Mouse (Mus musculus) left cerebral cortex, postnatal 36 days (tissue): ENCODE results near the gene Lyplal1. TPM values are rescaled to one million over a fixed set of nuclear protein-coding genes. Genes with fewer than 3 reads are reported as not detected.

Source experiments
- DNase-seq, 2 experiments: peaks; one replicate each; pipeline ENCODE4 v3.0.0; 2021 to 2022; ENCODE audit warnings: low spot score in 2 of 2, mixed read lengths in 1 of 2
- intact Hi-C: fragments of 180-260 bp; cut with DNase I; formaldehyde crosslinking; loops from one replicate; pipeline ENCODE4 v1.15.1; 2025
- total RNA-seq, 2 experiments: library from RNA; stranded (reverse); gene quantifications; 2 replicates each; pipeline ENCODE4 v1.2.3; 2021

Gene Lyplal1
- total RNA-seq, 2 experiments from 2014 or later: 9.8 to 10.6 TPM

DNA sequence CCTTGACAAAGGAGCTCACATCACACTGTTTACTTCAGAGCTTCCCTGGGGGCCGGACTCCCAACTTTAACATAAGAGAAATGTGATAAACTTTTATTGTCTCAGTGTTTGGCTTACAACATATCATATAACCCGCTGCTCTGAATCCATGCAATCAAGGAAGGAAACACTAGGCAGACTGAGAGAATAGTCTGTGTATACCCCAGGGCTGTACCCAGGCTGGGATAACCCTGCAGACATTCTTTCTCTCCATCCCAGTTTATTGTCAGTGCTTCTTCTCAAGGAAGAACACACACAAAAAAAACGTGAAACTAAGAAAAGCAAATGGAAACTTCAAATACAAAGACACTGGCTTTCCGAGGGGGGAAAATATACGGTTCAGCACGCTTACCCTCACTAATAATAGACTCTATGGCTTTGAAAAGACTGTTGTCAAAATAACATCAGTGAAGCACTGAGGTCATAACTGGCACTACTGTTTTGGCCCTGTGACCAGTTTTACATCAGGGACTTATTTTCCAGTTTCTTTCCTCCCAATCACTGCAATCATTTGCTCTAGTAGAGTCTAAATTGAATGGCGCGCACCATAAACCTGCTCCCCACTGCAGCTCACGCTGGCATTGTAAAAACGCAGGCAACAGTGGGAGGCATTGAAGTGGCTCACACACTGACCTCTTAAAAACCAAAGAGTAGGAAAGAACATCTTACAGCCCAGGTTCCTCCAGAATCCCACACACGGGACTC, 73.2 kb downstream of the Lyplal1 start:
- DNase-seq: no peak
- intact Hi-C loops: no loop called here

DNA sequence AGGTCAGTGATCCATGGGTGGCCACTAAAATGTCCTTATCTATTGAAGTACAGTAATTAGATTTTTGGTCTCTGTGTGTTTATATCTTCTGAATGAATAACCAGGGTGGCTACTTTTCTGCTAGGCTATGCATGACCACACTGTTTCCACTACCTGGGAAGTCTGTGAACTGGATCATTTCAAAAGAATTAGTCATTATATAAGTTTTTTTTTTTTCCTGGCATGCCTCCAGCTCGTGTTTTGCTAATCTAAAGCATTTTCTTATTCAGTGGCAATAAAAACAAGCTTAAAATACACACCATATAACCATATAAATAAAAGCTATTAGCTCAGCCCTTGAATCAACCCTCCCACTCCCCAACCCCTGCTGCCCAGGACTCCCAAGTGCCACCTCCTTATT, 75.3 kb downstream of the Lyplal1 start:
- no peak for DNase-seq
- intact Hi-C loops: no loop called here
